Mouse (Mus musculus): ENCODE results near the gene Immp2l.

DNA sequence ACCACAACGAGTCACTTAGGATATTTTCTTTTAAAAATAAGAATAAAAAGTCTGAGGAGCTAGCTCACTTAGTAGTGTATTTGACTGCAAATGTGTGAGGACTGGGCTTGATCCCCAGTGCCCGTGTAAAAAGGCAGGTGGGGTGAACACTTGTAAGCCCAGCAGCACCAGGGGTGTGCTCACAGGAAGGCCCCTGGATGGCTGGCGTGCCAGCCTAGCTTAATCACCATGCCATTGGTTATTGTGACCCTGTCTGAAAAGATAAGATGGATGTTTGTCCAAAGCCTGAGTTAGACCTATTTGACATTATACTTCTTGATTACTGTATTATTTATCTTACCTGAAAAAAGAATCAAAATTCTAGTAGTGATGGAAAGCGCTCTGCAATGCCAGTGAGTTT, 161.2 kb downstream of the Immp2l start:
- TF ChIP-seq CTCF (IDR thresholded peaks at IDR 0.05), result no peak
- TF ChIP-seq POLR2A (IDR thresholded peaks at IDR 0.05; ENCODE audit: insufficient read depth, low read depth, low read length), result no peak
- no peak for TF ChIP-seq EP300 (IDR thresholded peaks at IDR 0.05; ENCODE audit: insufficient read depth, low read depth, low read length)

Measured in heart, adult 2 months (tissue).